Mouse (Mus musculus) liver, embryonic 15.5 days (tissue): ENCODE results near the gene Macrod2. TPM values are rescaled to one million over a fixed set of nuclear protein-coding genes. Genes with fewer than 3 reads are reported as not detected.

ENCODE experiments used
- ATAC-seq: fragments of 200-750 bp; cut with Nextera tagmentation; 2 replicates; pipeline ENCODE4 v1.8.0; 2017; ENCODE audit warnings: moderate number of reproducible peaks, mild to moderate bottlenecking, moderate library complexity; ENCODE audit not compliant: insufficient read depth
- H3K27ac ChIP-seq: fragments of 300-500 bp; sonication (generic); replicated peaks from 2 replicates; pipeline ENCODE4 v1.5.1; 2015; ENCODE audit warnings: mild to moderate bottlenecking, inconsistent platforms
- H3K27me3 ChIP-seq: fragments of 300-500 bp; sonication (generic); 2 replicates; pipeline ENCODE4 v1.6.1; 2015; ENCODE audit warnings: mild to moderate bottlenecking, inconsistent platforms
- H3K36me3 ChIP-seq: fragments of 300-500 bp; sonication (generic); replicated peaks from 2 replicates; pipeline ENCODE4 v1.6.1; 2015; ENCODE audit warnings: moderate library complexity, mild to moderate bottlenecking, inconsistent platforms
- H3K4me1 ChIP-seq: fragments of 300-500 bp; sonication (generic); replicated peaks from 2 replicates; pipeline ENCODE4 v1.6.1; 2015; ENCODE audit warnings: inconsistent platforms
- H3K4me2 ChIP-seq: fragments of 300-500 bp; sonication (generic); 2 replicates; pipeline ENCODE4 v1.6.1; 2015; ENCODE audit warnings: moderate library complexity, mild to moderate bottlenecking, inconsistent platforms
- H3K4me3 ChIP-seq: fragments of 300-500 bp; sonication (generic); replicated peaks from 2 replicates; pipeline ENCODE4 v1.5.1; 2015; ENCODE audit warnings: mild to moderate bottlenecking, inconsistent platforms
- H3K9ac ChIP-seq: fragments of 300-500 bp; sonication (generic); 2 replicates; pipeline ENCODE4 v1.6.1; 2015; ENCODE audit warnings: moderate library complexity, mild to moderate bottlenecking, inconsistent platforms
- H3K9me3 ChIP-seq: fragments of 300-500 bp; sonication (generic); replicated peaks from 2 replicates; pipeline ENCODE4 v1.6.1; 2016; ENCODE audit warnings: inconsistent platforms
- WGBS: fragments of 180-500 bp; shearing (Covaris S2); methylation state at CpG from one replicate; pipeline ENCODE4 v1.1.7; 2015; ENCODE audit warnings: mixed read lengths; ENCODE audit not compliant: insufficient replicate concordance; 5-methylcytosine and 5-hydroxymethylcytosine counted together
- polyA plus RNA-seq: library from polyadenylated mRNA; unstranded; fragments of >200 nt; fragmentation: Nextera tagmentation; extraction: Ambion mirVana; gene quantifications from 2 replicates; pipeline ENCODE4 v1.2.1, GENCODE M21; 2015

The Macrod2 gene
- polyA plus RNA-seq, 1 experiment from 2014 or later: 6.9 TPM

GRCm38 (mm10) chr2:141617721-141618120 is 1222.6 kb downstream of the Macrod2 start:
- Histone ChIP-seq H3K27ac (no peak overlapping the region), H3K27me3 (no peaks in the 10 kb centered on the region), H3K4me1 (no peaks in the 10 kb centered on the region), H3K9me3 (no peaks in the 10 kb centered on the region), H3K9ac (no peak overlapping the region), H3K36me3 (no peaks in the 10 kb centered on the region), H3K4me3 (no peak overlapping the region), H3K4me2 (no peak overlapping the region)
- WGBS: 57% methylated on average over 2 of the region's 2 CpGs
- ATAC-seq: no peak

DNA sequence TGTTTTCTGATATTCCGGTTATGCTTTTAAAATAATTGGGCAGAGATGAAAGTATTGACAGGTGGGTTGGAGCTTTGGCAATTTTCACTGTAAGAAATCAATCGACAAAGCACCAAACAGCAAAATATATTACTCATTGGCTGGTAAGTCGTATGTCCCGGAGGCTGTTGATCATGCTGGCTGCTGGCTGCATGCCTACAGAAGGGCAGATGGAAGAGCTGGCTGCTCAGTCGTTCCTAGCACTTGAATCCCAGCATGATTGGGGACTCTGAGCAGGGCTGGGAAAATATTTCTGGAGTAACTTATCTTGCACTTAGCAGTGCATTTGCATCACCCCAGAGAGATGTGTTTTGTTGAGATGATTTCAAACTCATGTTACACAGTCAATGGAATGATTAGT is 1223.1 kb downstream of the Macrod2 start:
- H3K9ac ChIP-seq: no peak overlapping the region
- no peak overlapping the region for H3K4me2 ChIP-seq
- no peaks in the 10 kb centered on the region for H3K4me1 ChIP-seq
- no peaks in the 10 kb centered on the region for H3K36me3 ChIP-seq
- H3K27me3 ChIP-seq: no peaks in the 10 kb centered on the region
- no peak for ATAC-seq
- no peak overlapping the region for H3K4me3 ChIP-seq
- no peak overlapping the region for H3K27ac ChIP-seq
- 64% methylated on average over 5 of the region's 5 CpGs for WGBS
- no peaks in the 10 kb centered on the region for H3K9me3 ChIP-seq

DNA sequence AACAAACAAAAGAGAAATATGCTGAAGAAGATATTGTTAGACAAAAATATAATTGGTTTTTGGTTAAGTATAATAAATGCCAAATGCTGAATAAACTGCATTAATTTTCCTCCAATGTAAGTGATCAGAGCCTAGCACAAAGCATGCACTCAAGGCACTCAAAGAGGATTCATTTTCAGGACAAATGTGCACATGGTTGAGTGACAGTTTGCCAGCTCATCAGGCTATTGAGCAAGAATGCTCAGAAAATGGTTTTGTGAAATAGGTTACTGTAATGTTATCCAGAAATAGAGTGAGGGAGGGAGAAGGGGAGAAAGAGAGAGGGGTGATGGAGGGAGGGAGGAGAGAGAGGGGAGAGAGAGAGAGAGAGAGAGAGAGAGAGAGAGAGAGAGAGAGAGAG is 1268.9 kb downstream of the Macrod2 start:
- ATAC-seq: no peak
- H3K9ac ChIP-seq: no peak overlapping the region
- no peak overlapping the region for H3K4me2 ChIP-seq
- H3K27me3 ChIP-seq: no peaks in the 10 kb centered on the region
- no peak overlapping the region for H3K4me3 ChIP-seq
- no peak overlapping the region for H3K27ac ChIP-seq
- H3K36me3 ChIP-seq: no peaks in the 10 kb centered on the region
- H3K4me1 ChIP-seq: no peaks in the 10 kb centered on the region
- no peaks in the 10 kb centered on the region for H3K9me3 ChIP-seq

DNA sequence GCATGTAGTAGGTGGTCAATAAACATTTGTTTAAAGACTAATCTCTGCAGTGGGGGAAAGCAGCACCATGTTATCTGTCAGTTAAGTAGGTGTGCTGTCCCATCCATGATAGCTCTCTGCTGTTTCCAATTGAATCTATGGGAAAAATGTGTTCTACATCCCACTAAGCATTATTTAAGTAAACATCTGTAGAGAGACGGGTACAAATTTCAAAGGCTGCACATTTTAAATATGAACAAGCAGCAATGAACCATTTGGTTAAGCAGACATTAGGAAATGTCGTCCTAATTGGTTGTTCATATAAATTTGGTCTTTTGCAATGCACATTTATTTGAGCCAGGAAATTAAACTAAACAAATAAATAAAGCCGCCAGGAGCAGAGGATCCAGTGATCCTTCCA is 1277.7 kb downstream of the Macrod2 start:
- Histone ChIP-seq H3K27ac (no peak overlapping the region), H3K4me2 (no peak overlapping the region), H3K9ac (no peak overlapping the region), H3K36me3 (no peaks in the 10 kb centered on the region), H3K27me3 (no peaks in the 10 kb centered on the region), H3K4me1 (no peaks in the 10 kb centered on the region), H3K4me3 (no peak overlapping the region), H3K9me3 (no peaks in the 10 kb centered on the region)
- ATAC-seq: no peak
- WGBS: 59% methylated on average over 3 of the region's 3 CpGs

GRCm38 (mm10) chr2:141673405-141673804 is 1278.3 kb downstream of the Macrod2 start:
- H3K27me3 ChIP-seq: no peaks in the 10 kb centered on the region
- H3K27ac ChIP-seq: no peak overlapping the region
- H3K9ac ChIP-seq: no peak overlapping the region
- no peaks in the 10 kb centered on the region for H3K36me3 ChIP-seq
- H3K9me3 ChIP-seq: no peaks in the 10 kb centered on the region
- H3K4me3 ChIP-seq: no peak overlapping the region
- no peak overlapping the region for H3K4me2 ChIP-seq
- no peaks in the 10 kb centered on the region for H3K4me1 ChIP-seq
- no peak for ATAC-seq
- WGBS: 59% methylated on average over 8 of the region's 8 CpGs

DNA sequence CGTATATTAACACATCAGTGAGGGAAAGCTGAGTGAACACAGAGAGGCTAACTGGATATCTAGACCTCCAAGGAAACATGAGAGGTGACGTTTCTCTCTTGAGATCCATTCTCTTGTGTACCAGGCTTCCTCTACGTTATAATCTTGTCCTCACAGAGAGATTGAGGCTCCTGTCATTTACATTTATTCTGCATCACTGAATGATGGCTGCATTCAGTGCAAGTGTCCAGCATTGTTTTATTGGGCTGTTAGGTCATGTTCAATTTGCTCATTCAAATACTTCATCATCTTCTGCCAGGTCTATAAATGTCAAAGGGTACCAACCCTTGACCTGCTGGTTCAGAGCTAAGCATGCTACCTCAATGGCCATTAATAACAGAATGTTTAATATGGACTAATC is 1302.4 kb downstream of the Macrod2 start:
- H3K27ac ChIP-seq: no peak overlapping the region
- H3K9me3 ChIP-seq: no peaks in the 10 kb centered on the region
- no peaks in the 10 kb centered on the region for H3K27me3 ChIP-seq
- H3K4me3 ChIP-seq: no peak overlapping the region
- ATAC-seq: no peak
- H3K4me1 ChIP-seq: no peaks in the 10 kb centered on the region
- no peak overlapping the region for H3K4me2 ChIP-seq
- H3K36me3 ChIP-seq: no peaks in the 10 kb centered on the region
- 64% methylated on average over 3 of the region's 3 CpGs for WGBS
- no peak overlapping the region for H3K9ac ChIP-seq

- H3K27me3 ChIP-seq: no peaks in the 10 kb centered on the region
- H3K9ac ChIP-seq: no peak overlapping the region
- no peaks in the 10 kb centered on the region for H3K36me3 ChIP-seq
- 61% methylated on average over 4 of the region's 4 CpGs for WGBS
- no peak overlapping the region for H3K4me2 ChIP-seq
- H3K4me3 ChIP-seq: no peak overlapping the region
- H3K27ac ChIP-seq: no peak overlapping the region
- no peaks in the 10 kb centered on the region for H3K9me3 ChIP-seq
- ATAC-seq: no peak
- no peaks in the 10 kb centered on the region for H3K4me1 ChIP-seq
Measured at GRCm38 (mm10) chr2:141698320-141698719, 1303.2 kb downstream of the Macrod2 start.

DNA sequence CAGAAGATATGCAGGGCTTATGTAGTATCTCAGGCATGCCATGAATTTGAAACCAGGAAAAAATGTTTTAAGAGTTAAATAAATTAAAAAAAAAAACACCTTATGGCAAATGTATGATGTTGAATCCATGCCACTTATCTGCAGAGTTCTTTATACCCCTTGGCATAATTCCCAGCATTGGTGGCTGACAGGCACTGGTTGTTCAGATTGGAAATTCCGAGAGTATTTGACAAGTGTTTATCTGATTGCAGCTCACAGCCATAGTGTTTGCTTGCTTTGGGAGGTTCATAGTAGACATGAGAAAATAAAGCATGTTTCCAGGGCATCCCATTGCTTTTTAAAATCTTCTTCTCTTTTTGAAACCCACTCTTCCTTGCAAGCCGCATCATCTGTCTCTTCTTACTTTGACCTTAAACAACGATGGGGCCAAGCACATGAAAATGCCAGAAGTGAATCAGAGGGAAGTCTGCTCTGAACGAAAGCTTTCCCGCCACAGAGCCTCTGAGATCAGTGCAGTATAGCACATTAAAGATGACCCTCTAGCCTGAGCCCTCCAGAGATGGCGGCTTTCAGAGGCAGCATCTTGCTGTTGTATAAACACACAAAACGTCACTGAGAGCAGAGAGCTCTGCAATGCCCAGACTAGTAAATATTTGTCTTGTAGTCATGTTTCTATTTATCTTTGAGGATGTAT is 1305.8 kb downstream of the Macrod2 start:
- Histone ChIP-seq H3K9ac (no peak overlapping the region), H3K4me1 (no peaks in the 10 kb centered on the region), H3K27me3 (no peaks in the 10 kb centered on the region), H3K9me3 (no peaks in the 10 kb centered on the region), H3K4me2 (no peak overlapping the region), H3K27ac (no peak overlapping the region), H3K36me3 (no peaks in the 10 kb centered on the region), H3K4me3 (no peak overlapping the region)
- no peak for ATAC-seq
- 40% methylated on average over 7 of the region's 7 CpGs for WGBS

DNA sequence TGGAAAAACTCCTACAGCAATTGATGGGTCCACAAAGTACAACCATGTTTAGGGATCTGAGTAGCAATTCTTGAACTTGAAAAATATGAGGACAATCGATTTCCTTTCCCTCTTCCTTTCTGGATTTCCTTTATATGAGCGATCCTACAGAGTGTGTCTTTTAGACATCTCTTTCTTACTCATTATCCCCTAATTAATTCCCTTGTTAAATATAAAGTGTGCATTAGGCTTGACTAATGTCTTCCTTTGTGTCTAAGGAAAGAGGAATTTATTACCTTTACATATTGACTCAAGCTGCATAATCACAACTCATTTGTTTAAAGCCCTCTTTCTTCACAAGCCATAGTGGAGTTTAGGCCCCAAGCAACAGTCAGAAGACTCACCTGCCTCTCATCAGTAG is 1316.7 kb downstream of the Macrod2 start:
- no peaks in the 10 kb centered on the region for H3K4me1 ChIP-seq
- H3K4me2 ChIP-seq: no peak overlapping the region
- no peak overlapping the region for H3K4me3 ChIP-seq
- H3K36me3 ChIP-seq: no peaks in the 10 kb centered on the region
- H3K27me3 ChIP-seq: no peaks in the 10 kb centered on the region
- no peaks in the 10 kb centered on the region for H3K9me3 ChIP-seq
- WGBS: 69% methylated on average over 2 of the region's 2 CpGs
- no peak overlapping the region for H3K27ac ChIP-seq
- H3K9ac ChIP-seq: no peak overlapping the region
- ATAC-seq: no peak

GRCm38 (mm10) chr2:141712265-141712664 is 1317.2 kb downstream of the Macrod2 start:
- WGBS: 68% methylated on average over 4 of the region's 4 CpGs
- no peak overlapping the region for H3K4me2 ChIP-seq
- H3K27ac ChIP-seq: no peak overlapping the region
- H3K9ac ChIP-seq: no peak overlapping the region
- no peaks in the 10 kb centered on the region for H3K4me1 ChIP-seq
- H3K27me3 ChIP-seq: no peaks in the 10 kb centered on the region
- H3K4me3 ChIP-seq: no peak overlapping the region
- no peaks in the 10 kb centered on the region for H3K36me3 ChIP-seq
- H3K9me3 ChIP-seq: no peaks in the 10 kb centered on the region
- no peak for ATAC-seq

- Histone ChIP-seq H3K9ac (no peak overlapping the region), H3K36me3 (no peaks in the 10 kb centered on the region), H3K9me3 (no peaks in the 10 kb centered on the region), H3K4me3 (no peak overlapping the region), H3K27ac (no peak overlapping the region), H3K4me1 (no peaks in the 10 kb centered on the region), H3K27me3 (no peaks in the 10 kb centered on the region), H3K4me2 (no peak overlapping the region)
- WGBS: 56% methylated on average over 3 of the region's 3 CpGs
- ATAC-seq: no peak
Measured at GRCm38 (mm10) chr2:141715061-141715460, 1320.0 kb downstream of the Macrod2 start.

DNA sequence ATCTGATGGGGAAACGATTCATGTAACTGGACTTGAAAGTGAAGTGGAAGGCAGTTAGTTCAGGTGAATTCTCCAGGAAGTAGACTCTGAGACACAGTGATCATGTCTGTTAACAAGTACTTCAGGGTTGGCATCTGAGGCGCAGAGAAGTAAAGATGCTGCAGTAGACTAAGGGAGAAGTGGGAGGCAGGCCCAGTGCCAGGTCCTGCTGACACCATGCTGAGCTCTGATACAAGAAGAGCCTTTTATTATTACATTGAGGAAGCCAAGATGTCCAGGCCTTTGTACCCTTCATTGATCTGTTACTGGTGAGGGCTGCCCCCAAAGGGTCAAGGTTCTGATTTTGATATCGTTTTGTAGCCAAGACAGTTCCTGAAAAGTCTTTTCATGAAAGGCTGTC is 1327.4 kb downstream of the Macrod2 start:
- Histone ChIP-seq H3K9ac (no peak overlapping the region), H3K27me3 (no peaks in the 10 kb centered on the region), H3K36me3 (no peaks in the 10 kb centered on the region), H3K4me3 (no peak overlapping the region), H3K27ac (no peak overlapping the region), H3K9me3 (no peaks in the 10 kb centered on the region), H3K4me2 (no peak overlapping the region), H3K4me1 (no peaks in the 10 kb centered on the region)
- ATAC-seq: no peak
- 62% methylated on average over 3 of the region's 3 CpGs for WGBS
